Mouse (Mus musculus) kidney, adult 2 months (tissue): ENCODE results near the gene Vps18. TPM values are rescaled to one million over a fixed set of nuclear protein-coding genes. Genes with fewer than 3 reads are reported as not detected.
A peak's percentile ranks its signal among the peaks of the same experiment; 100 is the strongest.

Experiments used
- DNase-seq: peaks from one replicate; pipeline ENCODE4 v3.0.0; 2021
- H3K27ac ChIP-seq: fragments of 200-500 bp; 2 replicates; pipeline ENCODE4 v1.5.1; 2012; ENCODE audit warnings: low read depth, low read length, control low read depth, inconsistent platforms; ENCODE audit not compliant: insufficient read depth
- H3K27me3 ChIP-seq: fragments of 200-500 bp; replicated peaks from 2 replicates; pipeline ENCODE4 v1.6.1; 2012; ENCODE audit warnings: mild to moderate bottlenecking, moderate library complexity, low read length, inconsistent platforms; ENCODE audit not compliant: control insufficient read depth, insufficient read depth
- H3K36me3 ChIP-seq: fragments of 200-500 bp; 2 replicates; pipeline ENCODE4 v1.6.1; 2012; ENCODE audit warnings: mild to moderate bottlenecking, moderate library complexity, low read length, inconsistent platforms; ENCODE audit not compliant: control insufficient read depth, insufficient read depth
- H3K4me1 ChIP-seq: fragments of 200-500 bp; 2 replicates; pipeline ENCODE4 v1.6.1; 2011; ENCODE audit warnings: low read length; ENCODE audit not compliant: control insufficient read depth, insufficient read depth
- H3K4me3 ChIP-seq: fragments of 200-500 bp; 2 replicates; pipeline ENCODE4 v1.5.1; 2011; ENCODE audit warnings: mild to moderate bottlenecking, low read depth, low read length, control low read depth; ENCODE audit not compliant: insufficient read depth
- CTCF ChIP-seq: fragments of 200-500 bp; conservative IDR thresholded peaks from 2 replicates; pipeline ENCODE4 v1.5.1; 2011; ENCODE audit warnings: low read depth, mild to moderate bottlenecking, control low read depth, low read length, moderate library complexity, mixed read lengths; ENCODE audit not compliant: insufficient read depth, insufficient read length
- POLR2A ChIP-seq: fragments of 200-500 bp; IDR thresholded peaks from one replicate; pipeline ENCODE4 v1.6.1; 2011; ENCODE audit warnings: low read depth, low read length, control low read depth
- WGBS: fragments of 180-500 bp; shearing (Covaris S2); methylation state at CpG from one replicate; pipeline ENCODE4 v1.1.7; 2018; 5-methylcytosine and 5-hydroxymethylcytosine counted together
- polyA plus RNA-seq: library from polyadenylated mRNA; depleted of rRNA; stranded (reverse); fragments of >200 nt; gene quantifications from 2 replicates; pipeline ENCODE4 v1.2.3, GENCODE M21; 2012

Gene Vps18
- polyA plus RNA-seq, 1 experiment = 24.0 TPM

DNA sequence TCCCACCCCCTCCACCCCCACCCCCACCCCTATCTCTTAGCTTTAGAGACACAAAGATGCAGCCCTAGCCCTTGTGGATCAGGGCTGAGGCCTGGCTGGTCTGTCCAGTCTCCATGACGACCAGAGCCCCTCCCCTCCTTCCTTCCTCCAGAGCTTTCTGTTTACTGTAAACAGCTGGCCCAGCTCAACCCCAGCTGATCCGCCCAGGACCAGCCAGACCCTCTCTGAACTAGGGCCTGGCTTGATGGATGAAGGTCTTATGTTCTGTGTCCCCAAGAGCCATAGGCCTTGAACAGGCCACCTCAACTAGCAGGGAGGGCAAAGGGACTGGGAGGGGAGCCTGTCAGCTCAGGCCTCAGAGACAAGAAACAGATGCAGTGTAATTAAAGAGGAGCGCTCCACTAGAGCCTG, 16.3 kb downstream of the Vps18 start:
- Histone ChIP-seq H3K27me3 (no peaks in the 10 kb centered on the region), H3K4me1 (no peaks in the 10 kb centered on the region), H3K36me3 (no peaks in the 10 kb centered on the region), H3K27ac (0 out of 2 replicates have a peak overlapping the region, but pooled peaks have one; percentile 4), H3K4me3 (no peak overlapping the region)
- TF ChIP-seq POLR2A (no peak), CTCF (no peak)
- 56% methylated on average over 3 of the region's 3 CpGs for WGBS
- peak; percentile 90 for DNase-seq

DNA sequence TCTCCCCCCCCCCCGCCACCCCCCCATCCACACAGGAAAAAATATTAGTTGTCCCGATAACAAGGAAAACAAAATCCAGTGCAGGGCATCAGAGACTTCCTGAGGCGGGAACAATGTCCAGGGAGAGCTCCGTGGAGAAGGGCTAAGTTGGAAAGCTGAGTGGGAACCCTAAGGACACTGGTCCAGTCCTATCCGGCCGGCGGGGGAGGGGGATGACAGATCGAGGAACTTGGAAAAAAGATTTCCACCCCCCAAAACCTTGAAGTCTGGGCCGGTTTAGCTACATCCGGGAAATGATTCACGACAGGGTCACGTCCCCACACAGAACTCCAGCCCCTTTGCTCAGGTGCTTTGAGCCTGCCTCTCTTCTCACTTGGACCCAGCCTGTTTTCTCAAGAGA, 23.0 kb downstream of the Vps18 start:
- TF ChIP-seq CTCF = no peak
- no peak for TF ChIP-seq POLR2A
- Histone ChIP-seq H3K36me3 (no peaks in the 10 kb centered on the region), H3K4me1 (no peaks in the 10 kb centered on the region), H3K27ac (peak overlapping the region; percentile 42; the same call in 1 of the 2 replicates), H3K27me3 (no peaks in the 10 kb centered on the region), H3K4me3 (no peak overlapping the region)
- DNase-seq = peak; percentile 85
- WGBS = 44% methylated on average over 12 of the region's 12 CpGs

DNA sequence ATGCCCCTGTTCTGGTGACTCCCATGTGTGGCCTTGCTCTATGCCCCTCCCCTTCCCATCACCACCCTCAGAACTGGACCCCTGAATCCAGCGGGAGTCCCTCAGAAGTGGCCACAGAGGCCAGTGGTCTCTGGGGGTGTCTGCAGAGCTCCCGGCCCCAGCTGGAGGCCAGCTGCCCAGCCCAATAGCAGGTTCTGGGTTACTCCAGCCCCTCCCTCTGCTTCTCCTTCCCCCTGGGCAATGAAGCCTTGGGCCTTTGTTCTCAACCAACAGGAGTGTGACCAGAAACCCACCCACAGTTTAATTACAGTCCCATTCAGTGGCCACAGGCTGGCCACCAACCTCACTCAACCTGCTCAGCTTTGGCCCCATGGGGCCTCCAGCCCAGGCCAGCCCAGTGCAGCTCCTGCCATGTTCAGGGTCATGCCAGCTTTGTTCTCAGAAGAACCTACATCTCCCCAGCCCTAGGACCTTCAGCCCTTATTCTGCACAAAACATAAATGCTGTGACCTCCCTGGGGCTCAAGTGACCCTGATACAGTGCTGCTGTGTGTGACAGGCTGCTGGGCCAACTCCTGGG, 23.9 kb downstream of the Vps18 start:
- Histone ChIP-seq H3K36me3 (no peaks in the 10 kb centered on the region), H3K27ac (peak overlapping the region; percentile 42; the same call in 1 of the 2 replicates), H3K4me3 (no peak overlapping the region), H3K27me3 (no peaks in the 10 kb centered on the region), H3K4me1 (no peaks in the 10 kb centered on the region; the same call in 1 of the 2 replicates)
- DNase-seq = no peak
- 88% methylated on average over 2 of the region's 2 CpGs for WGBS
- no peak for TF ChIP-seq POLR2A
- no peak for TF ChIP-seq CTCF

DNA sequence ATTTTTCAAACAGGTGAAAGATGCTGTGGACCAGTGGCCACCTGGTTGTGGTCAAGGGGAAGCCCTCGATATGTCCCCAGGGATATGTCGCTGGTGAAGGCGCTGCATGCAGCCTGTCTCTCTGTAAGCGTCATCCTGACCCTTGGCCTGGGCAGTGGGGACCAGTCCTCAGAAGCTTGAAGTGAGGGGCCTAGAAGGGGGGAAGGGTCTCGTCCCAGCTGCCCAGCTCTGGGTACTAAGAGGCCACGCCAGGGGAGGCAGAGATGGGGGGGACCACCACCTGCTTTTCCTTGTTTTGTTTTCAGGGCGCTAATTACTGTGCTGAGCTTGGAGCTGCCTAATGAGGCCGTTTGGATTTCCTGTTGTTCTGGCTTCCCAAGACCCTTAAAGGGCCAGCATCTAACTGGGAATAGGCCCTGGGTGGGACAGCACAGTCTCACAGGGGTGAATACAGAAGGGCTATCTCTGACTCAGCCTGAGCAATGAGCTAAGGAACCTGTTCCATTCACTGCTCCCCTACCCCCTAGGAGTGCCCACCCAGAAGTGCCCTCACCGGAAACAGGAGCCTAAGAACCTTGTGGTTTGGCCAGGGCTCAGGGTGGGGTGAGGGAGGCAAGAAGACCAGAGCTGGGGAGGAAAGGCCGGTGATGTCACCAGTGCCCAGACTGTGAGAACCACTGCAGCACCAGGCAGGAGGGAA, 25.4 kb downstream of the Vps18 start:
- 0 out of 2 replicates have a peak overlapping the region, but pooled peaks have one; percentile 24 for H3K27ac ChIP-seq
- no peak overlapping the region for H3K4me3 ChIP-seq
- no peaks in the 10 kb centered on the region for H3K27me3 ChIP-seq
- no peaks in the 10 kb centered on the region for H3K36me3 ChIP-seq
- peaks cover 13% of the 10 kb centered on the region for H3K4me1 ChIP-seq
- TF ChIP-seq CTCF = no peak
- TF ChIP-seq POLR2A = no peak
- no peak for DNase-seq
- WGBS = 44% methylated on average over 10 of the region's 10 CpGs

DNA sequence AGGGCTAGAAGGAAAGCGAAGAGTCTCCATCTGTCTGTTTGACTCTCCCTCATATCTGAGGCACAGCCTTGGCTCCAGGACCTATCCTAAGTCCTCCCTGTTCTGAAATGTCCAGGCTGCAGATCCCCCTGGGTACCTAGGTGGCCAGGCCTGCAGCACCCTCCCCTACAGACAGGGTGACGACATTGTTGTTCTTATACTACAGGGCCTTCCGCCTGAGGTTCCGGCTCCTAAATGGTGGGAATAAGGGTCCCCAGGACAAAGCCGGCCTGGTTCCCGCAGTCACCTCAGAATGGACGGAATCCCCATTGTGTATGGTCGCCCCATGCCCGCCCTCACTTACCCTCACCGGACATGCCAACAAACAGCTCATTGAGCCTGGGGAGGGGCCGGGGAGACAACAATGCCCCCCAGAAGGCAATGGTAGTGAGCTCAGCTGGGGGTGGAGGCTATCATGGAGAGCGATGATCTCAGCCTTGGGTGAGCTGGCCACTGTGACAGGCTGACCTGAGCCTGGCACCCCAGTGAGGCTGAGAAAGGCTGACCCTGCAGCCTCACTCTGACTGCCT, 26.3 kb downstream of the Vps18 start:
- no peaks in the 10 kb centered on the region for H3K27me3 ChIP-seq
- 84% methylated on average over 12 of the region's 12 CpGs for WGBS
- H3K4me1 ChIP-seq = peaks cover 13% of the 10 kb centered on the region
- no peaks in the 10 kb centered on the region for H3K36me3 ChIP-seq
- TF ChIP-seq POLR2A (no peak), CTCF (no peak)
- no peak for DNase-seq
- no peak overlapping the region for H3K4me3 ChIP-seq
- H3K27ac ChIP-seq = peak overlapping the region; percentile 10; the same call in 1 of the 2 replicates

DNA sequence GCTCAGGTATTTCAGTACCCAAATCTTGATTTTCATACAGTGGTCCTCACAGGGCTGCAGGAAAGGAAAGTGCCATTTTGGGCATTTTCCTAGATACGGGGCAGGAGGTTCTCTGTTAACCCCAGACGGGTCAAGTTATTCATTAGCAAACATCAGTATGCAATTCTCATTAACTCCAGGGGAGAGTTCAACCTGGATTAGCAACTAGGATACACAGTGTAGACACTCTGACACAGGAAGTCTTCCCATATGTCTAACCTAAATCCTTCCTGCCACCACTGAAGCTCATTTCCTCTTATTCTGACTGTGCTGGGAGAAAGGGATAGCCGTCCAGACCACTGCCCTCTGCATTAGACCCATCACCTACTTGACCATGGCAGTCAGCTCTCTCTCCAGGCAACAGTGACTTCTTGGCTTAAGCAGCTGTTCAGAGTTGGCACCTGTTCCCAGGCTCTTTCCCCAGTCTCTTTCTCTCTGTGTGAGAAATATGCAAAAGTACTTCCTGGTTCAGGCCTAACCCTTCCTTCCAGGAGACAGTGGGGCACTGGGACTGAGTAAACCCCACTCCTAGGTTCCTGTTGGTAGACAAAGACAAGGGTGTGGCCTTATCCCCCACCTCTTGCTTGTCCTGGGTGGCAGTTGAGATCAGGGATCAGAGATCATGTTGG, 29.6 kb downstream of the Vps18 start:
- Histone ChIP-seq H3K4me1 (peaks cover 13% of the 10 kb centered on the region), H3K36me3 (no peaks in the 10 kb centered on the region), H3K4me3 (no peak overlapping the region), H3K27ac (peak overlapping the region; percentile 66), H3K27me3 (no peaks in the 10 kb centered on the region)
- TF ChIP-seq CTCF (no peak), POLR2A (no peak)
- peak; percentile 82 for DNase-seq
- 22% methylated on average over 3 of the region's 3 CpGs for whole genome bisulfite sequencing
